Mouse (Mus musculus) cerebellum, postnatal 4 days (tissue): ENCODE results near the gene Cd93.

Experiments used
- DNase-seq, 2 experiments: peaks; one replicate each; pipeline ENCODE4 v3.0.0; 2022; ENCODE audit warnings: low spot score in 2 of 2, mixed read lengths in 1 of 2

The Cd93 gene

DNA sequence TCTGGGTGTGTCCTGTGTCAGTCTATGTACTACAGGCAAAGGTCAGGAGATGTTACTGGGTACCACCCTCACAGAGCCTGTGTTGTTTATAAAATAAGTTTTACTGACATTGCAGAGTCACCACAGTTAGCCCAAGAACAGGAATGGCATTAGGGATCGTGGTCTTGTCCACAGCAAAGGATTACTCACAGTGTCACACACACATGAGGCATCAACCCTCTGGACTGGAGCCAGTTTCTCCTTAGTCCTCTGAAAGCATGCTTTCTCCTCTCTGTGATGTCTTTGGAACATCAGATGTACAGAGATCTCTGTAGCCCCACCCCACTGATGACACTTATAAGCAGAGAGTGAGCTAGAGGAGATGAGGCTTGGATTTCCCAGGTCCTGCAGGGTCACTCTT lies 41.1 kb downstream of the Cd93 start:
- DNase-seq = no peak

DNA sequence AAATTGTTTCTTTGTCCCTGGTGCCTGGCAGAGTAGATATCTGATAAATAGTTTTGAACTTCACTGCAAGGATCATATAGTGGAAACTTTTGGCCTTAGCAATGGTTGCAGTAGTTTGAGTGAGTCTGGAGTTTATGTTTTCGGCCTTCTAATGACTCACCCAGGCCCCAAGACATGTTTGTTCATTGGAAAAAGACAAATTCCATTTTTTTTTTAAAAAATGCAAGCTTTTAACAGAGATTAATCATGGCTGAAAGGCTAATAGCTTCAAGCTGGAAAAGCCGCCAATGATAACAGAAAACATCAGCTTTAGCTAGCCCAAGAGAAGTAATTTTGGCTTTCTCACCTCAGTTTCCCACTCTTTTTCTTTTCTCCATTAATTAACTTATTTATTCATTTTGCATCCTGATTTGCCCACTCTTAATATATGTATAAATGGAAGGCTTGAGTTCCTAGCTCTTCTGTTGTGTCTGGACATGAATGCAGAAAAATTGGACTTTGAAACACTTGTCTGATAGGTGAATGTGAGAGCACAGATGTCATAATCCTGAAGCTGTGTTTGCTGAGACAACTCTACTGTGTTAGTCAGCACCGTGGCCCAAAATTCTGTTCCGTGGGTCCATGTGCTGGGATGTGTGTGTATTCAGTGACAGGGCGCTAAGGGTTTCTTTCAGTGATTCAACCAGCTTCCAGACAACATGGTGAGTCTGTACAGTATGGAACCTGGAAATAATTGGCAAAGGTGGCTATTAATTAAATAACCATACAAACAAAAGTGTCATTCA lies 44.3 kb downstream of the Cd93 start:
- no peak for DNase-seq

DNA sequence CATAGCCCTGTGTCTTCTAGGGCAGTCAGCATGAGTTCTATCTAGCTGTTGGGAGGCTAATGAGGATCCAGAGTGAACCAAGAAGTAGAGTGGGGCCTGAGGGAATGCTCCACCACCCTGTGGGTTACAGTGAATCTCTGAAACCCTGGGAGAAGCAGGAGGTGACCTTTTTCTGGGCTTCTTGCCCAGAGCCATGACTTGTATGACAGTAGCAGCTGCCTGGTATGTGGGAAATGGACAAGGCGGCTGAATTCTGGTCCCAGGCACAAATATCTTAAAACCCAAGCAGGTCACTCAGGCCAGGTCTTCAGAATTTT lies 45.6 kb downstream of the Cd93 start:
- DNase-seq = no peak

DNA sequence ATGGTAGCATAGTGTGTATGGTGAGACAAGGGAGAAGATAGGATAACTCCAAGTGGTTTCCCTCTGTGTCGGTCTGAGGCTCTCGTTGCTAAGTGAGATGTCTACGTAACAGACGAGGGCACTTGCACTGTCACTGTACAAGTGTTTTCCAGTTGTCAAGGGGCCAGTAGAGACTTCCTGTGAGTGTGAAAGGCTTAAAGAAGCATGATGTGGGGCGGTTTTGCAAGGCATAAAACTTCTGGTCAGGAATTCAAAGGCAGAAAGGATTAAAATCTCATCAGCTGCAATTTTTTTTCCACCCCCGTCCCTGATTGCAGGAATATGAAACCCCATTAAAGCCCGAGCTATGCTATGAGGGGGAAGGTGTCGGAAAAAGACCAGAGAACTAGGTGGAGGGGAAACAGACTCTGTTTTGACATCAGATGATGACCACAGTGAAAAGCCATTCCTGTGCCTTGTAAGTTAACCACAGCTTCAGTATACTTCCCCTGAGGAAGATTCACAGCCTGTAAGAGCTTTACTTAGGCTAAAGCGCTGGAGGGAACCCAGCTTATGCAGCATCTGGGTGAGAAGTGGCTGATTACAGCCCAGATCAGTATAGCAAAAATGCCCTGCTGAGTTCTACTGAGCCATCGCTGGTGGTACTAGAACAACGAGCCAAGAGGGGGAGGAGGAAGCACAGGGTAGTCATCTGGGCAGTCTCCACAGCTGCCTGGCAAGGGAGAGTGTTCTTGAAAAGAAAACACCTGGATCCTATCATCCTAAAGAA lies 46.2 kb downstream of the Cd93 start:
- DNase-seq = no peak

DNA sequence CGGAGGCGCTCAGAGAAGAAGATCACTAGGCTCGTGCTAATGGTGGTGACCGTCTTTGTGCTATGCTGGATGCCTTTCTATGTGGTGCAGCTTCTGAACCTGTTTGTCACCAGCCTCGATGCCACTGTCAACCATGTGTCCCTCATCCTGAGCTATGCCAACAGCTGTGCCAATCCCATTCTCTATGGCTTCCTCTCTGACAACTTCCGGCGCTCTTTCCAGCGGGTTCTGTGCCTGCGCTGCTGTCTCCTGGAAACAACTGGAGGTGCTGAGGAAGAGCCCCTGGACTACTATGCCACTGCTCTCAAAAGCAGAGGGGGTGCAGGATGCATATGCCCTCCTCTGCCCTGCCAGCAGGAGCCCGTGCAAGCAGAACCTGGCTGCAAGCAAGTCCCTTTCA lies 47.2 kb downstream of the Cd93 start:
- no peak for DNase-seq

DNA sequence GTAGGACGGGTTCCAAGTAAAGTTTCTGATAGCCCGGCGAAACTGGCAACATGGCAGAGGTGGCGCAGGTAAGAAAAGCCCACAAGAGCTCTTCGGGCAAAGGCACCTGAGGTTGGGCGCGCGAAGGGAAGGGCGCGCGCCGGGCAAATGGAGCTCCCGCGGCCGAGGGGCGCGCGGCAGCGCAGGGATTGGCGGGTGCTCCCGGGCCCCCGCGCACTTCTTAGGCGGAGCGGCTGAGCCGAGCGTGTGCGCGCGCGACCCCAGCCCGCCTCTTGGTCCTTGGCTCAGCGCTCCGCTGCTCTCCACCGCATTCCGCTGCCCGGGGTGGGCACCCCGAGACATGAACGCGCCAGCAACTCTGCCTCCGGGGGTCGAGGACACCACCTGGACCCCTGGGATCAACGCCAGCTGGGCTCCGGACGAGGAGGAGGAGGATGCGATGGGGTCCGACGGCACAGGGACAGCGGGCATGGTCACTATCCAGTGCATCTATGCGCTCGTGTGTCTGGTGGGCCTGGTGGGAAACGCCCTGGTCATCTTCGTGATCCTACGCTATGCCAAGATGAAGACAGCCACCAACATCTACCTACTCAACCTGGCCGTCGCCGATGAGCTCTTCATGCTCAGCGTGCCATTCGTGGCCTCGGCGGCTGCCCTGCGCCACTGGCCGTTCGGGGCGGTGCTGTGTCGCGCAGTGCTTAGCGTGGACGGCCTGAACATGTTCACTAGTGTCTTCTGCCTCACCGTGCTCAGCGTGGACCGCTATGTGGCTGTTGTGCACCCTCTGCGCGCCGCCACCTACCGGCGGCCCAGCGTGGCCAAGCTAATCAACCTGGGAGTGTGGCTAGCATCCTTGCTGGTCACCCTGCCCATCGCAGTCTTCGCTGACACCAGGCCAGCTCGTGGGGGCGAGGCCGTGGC lies 48.0 kb downstream of the Cd93 start, which contains the start of gene Sstr4:
Sstr4 (plus strand) TSS at position 214 of the 921 bp plus-strand sequence.
- DNase-seq = peak in 1 of 2 experiments; percentile 38

DNA sequence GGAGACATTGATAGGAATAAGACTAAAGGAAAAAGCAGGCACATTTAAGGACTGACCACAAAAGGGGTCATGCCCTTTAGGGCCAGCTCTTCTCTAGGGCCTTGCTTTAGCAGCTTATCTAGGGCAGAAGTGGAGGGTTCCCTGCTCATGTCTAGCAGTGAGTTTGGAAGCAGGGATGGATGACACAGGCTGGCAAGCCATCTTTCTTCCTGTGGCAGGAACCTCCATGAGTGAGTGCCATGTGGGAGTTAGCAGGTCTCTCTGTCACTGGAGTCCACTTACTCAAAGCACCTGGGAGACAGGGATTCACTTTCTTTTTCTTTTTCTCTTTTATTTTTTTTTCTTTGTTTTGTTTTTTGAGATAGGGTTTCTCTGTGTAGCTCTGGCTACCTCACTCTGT lies 49.5 kb downstream of the Cd93 start:
- DNase-seq = no peak

DNA sequence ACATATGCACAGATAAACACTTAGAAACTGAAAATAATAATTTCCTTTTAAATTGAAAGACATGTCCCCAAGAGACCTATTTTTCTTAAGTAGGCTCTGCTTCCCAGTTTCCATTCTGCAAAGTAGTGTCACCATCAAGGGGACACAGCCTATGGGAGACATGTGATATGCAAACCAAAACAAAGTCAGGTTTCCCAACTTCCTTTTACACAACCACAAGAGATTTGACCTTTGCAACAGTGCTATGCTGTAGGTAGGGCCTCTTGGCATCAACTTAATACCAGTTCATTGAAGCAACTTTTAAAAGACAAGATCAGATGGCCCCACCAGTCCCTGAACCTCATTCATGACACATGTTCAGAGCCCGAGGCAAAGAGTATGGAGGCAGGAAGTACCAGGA lies 50.2 kb downstream of the Cd93 start:
- no peak for DNase-seq

DNA sequence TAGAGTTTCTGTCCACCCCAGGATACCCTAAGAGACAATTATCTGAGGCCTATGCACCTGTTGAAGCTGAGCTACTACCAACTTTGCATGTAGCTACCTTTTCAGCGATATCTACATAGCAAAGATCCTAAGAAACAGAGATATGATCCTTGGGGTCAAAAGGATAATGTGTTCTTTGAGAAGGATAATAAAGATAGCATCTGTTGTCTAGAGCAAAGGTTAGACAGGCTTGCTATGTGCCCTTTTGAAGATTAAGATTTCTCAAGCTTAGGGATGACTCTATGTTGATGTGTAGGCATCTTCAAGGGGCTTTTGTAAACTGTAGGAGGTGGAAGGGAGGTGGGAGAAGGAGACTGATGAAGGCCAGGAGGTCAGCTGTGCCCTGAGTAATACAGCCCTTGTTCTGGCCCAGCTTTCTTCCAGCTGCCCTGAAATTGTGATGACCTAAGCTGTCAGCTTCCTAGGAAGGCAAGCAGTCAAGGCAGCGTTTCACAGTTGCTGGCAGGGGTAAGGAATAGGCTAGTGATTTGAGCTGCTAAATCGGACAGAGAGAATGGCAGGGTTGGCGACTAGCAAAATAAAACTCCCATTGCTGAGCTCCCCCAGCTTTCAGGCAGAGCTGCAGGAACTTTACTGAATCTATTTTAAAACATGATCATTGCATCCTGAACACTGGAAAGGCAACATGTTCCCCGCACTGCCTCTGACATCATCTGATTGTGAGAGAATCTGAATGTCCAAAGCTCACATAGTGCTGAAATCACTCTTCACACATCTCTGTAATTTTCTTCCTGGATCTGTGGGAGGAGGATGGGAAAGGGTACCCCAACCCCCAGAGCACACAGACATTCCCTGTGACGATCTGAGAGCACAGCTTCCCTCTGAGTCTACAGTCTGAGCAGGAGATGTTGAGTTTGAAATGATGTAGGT lies 55.4 kb downstream of the Cd93 start:
- no peak for DNase-seq

DNA sequence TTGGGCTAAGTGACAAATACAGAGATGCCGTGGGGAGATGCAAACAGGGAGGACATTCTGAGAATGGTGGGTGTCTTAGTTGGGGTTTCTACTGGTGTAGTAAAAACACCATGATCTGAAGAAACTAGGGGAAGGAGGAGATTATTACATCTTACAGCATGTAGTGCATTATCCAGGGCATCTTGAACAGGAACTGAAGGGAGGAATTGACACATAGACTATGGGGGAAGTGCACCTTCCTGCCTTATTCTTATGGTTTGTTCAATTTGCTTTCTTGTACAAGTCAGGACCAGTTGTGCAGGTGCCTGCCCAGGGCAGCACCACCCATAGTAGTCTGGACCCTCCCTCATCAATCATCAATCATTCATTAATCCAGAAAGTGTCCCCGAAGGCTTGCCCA lies 56.4 kb downstream of the Cd93 start:
- no peak for DNase-seq
